Mouse (Mus musculus): ENCODE measurements around the gene Gbgt1. TPM values are rescaled to one million over a fixed set of nuclear protein-coding genes. Genes with fewer than 3 reads are reported as not detected.
"Not testable (repeated sequence)": the region's sequence is repeated elsewhere in the genome, so short reads cannot be mapped to it uniquely, and the experiment has no call there.

Gbgt1 gene
- polyA plus RNA-seq, 1 experiment from 2014 or later: 0.70 TPM

GRCm38 (mm10) chr2:28468486-28469225 lies 28.0 kb upstream of the Gbgt1 start:
- Histone ChIP-seq H3K27ac (ENCODE audit: low read length) (no peak overlapping the region), H3K4me1 (ENCODE audit: control insufficient read depth, low read depth, low read length) (peaks cover 8% of the 10 kb centered on the region)
- 45% methylated on average over 18 of the region's 18 CpGs for whole genome bisulfite sequencing (ENCODE audit: insufficient replicate concordance)

GRCm38 (mm10) chr2:28469461-28469860 lies 27.2 kb upstream of the Gbgt1 start:
- 88% methylated on average over 14 of the region's 14 CpGs for WGBS (ENCODE audit: insufficient replicate concordance)
- no peak for ATAC-seq (ENCODE audit: low read depth)
- H3K9ac ChIP-seq (ENCODE audit: low read depth, low read length): no peak overlapping the region
- no peak overlapping the region for H3K27ac ChIP-seq (ENCODE audit: low read length)
- H3K4me2 ChIP-seq (ENCODE audit: low read depth, low read length): no peak overlapping the region
- peaks cover 5% of the 10 kb centered on the region; the same call in 1 of the 2 replicates for H3K27me3 ChIP-seq (ENCODE audit: control insufficient read depth, insufficient read depth, low read depth, low read length)
- H3K4me3 ChIP-seq (ENCODE audit: low read depth, low read length): no peak overlapping the region
- H3K36me3 ChIP-seq (ENCODE audit: control insufficient read depth, insufficient read depth): peaks cover 11% of the 10 kb centered on the region
- peaks cover 8% of the 10 kb centered on the region for H3K4me1 ChIP-seq (ENCODE audit: control insufficient read depth, low read depth, low read length)
- no peaks in the 10 kb centered on the region for H3K9me3 ChIP-seq (replicated peaks; ENCODE audit: control insufficient read depth, low read length)

More at GRCm38 (mm10) chr2:28468486-28469225, 28.0 kb upstream of the Gbgt1 start:
- Histone ChIP-seq H3K4me3 (ENCODE audit: low read depth, low read length) (peak overlapping the region; percentile 80), H3K9me3 (replicated peaks; ENCODE audit: control insufficient read depth, low read length) (no peaks in the 10 kb centered on the region), H3K27me3 (ENCODE audit: control insufficient read depth, insufficient read depth, low read depth, low read length) (peaks cover 5% of the 10 kb centered on the region; the same call in 1 of the 2 replicates), H3K36me3 (ENCODE audit: control insufficient read depth, insufficient read depth) (peaks cover 11% of the 10 kb centered on the region), H3K9ac (ENCODE audit: low read depth, low read length) (peak overlapping the region; percentile 80), H3K4me2 (ENCODE audit: low read depth, low read length) (peak overlapping the region; percentile 74)
- ATAC-seq (ENCODE audit: low read depth): no peak

- peaks cover 8% of the 10 kb centered on the region for H3K4me1 ChIP-seq (ENCODE audit: control insufficient read depth, low read depth, low read length)
- no peak overlapping the region for H3K27ac ChIP-seq (ENCODE audit: low read length)
- ATAC-seq (ENCODE audit: low read depth): no peak
- WGBS (ENCODE audit: insufficient replicate concordance): 70% methylated on average over 2 of the region's 2 CpGs
- H3K27me3 ChIP-seq (ENCODE audit: control insufficient read depth, insufficient read depth, low read depth, low read length): no peaks in the 10 kb centered on the region
- peaks cover 11% of the 10 kb centered on the region for H3K36me3 ChIP-seq (ENCODE audit: control insufficient read depth, insufficient read depth)
- no peak overlapping the region for H3K9ac ChIP-seq (ENCODE audit: low read depth, low read length)
- no peak overlapping the region for H3K4me3 ChIP-seq (ENCODE audit: low read depth, low read length)
- no peaks in the 10 kb centered on the region for H3K9me3 ChIP-seq (replicated peaks; ENCODE audit: control insufficient read depth, low read length)
- H3K4me2 ChIP-seq (ENCODE audit: low read depth, low read length): no peak overlapping the region
Measured at GRCm38 (mm10) chr2:28470591-28470990, 26.1 kb upstream of the Gbgt1 start.

- not testable (repeated sequence) for H3K4me2 ChIP-seq (ENCODE audit: low read depth, low read length); H3K27me3 ChIP-seq (ENCODE audit: control insufficient read depth, insufficient read depth, low read depth, low read length); H3K9me3 ChIP-seq (replicated peaks; ENCODE audit: control insufficient read depth, low read length); H3K4me1 ChIP-seq (ENCODE audit: control insufficient read depth, low read depth, low read length); ATAC-seq (ENCODE audit: low read depth); H3K9ac ChIP-seq (ENCODE audit: low read depth, low read length); H3K4me3 ChIP-seq (ENCODE audit: low read depth, low read length); H3K27ac ChIP-seq (ENCODE audit: low read length)
- WGBS (ENCODE audit: insufficient replicate concordance): 90% methylated on average over 8 of the region's 8 CpGs
- H3K36me3 ChIP-seq (ENCODE audit: control insufficient read depth, insufficient read depth): peaks cover 11% of the 10 kb centered on the region
Measured at GRCm38 (mm10) chr2:28472011-28472410, 24.7 kb upstream of the Gbgt1 start.

- ATAC-seq (ENCODE audit: low read depth); H3K9me3 ChIP-seq (replicated peaks; ENCODE audit: control insufficient read depth, low read length); H3K27ac ChIP-seq (ENCODE audit: low read length); H3K4me2 ChIP-seq (ENCODE audit: low read depth, low read length); H3K4me1 ChIP-seq (ENCODE audit: control insufficient read depth, low read depth, low read length); H3K27me3 ChIP-seq (ENCODE audit: control insufficient read depth, insufficient read depth, low read depth, low read length); H3K9ac ChIP-seq (ENCODE audit: low read depth, low read length); H3K36me3 ChIP-seq (ENCODE audit: control insufficient read depth, insufficient read depth); H3K4me3 ChIP-seq (ENCODE audit: low read depth, low read length): not testable (repeated sequence)
- WGBS (ENCODE audit: insufficient replicate concordance): 69% methylated on average over 5 of the region's 5 CpGs
Measured at GRCm38 (mm10) chr2:28477993-28478392, 18.7 kb upstream of the Gbgt1 start.

- no peak for ATAC-seq (ENCODE audit: low read depth)
- Histone ChIP-seq H3K36me3 (ENCODE audit: control insufficient read depth, insufficient read depth) (no peaks in the 10 kb centered on the region), H3K4me2 (ENCODE audit: low read depth, low read length) (no peak overlapping the region), H3K9me3 (replicated peaks; ENCODE audit: control insufficient read depth, low read length) (no peaks in the 10 kb centered on the region), H3K9ac (ENCODE audit: low read depth, low read length) (no peak overlapping the region), H3K4me1 (ENCODE audit: control insufficient read depth, low read depth, low read length) (no peaks in the 10 kb centered on the region), H3K27me3 (ENCODE audit: control insufficient read depth, insufficient read depth, low read depth, low read length) (no peaks in the 10 kb centered on the region), H3K4me3 (ENCODE audit: low read depth, low read length) (no peak overlapping the region), H3K27ac (ENCODE audit: low read length) (no peak overlapping the region)
- WGBS (ENCODE audit: insufficient replicate concordance): 63% methylated on average over 20 of the region's 20 CpGs
Measured at GRCm38 (mm10) chr2:28479208-28480204, 17.2 kb upstream of the Gbgt1 start.

GRCm38 (mm10) chr2:28483861-28484260 lies 12.8 kb upstream of the Gbgt1 start:
- no peak overlapping the region for H3K9ac ChIP-seq (ENCODE audit: low read depth, low read length)
- no peaks in the 10 kb centered on the region for H3K27me3 ChIP-seq (ENCODE audit: control insufficient read depth, insufficient read depth, low read depth, low read length)
- H3K4me3 ChIP-seq (ENCODE audit: low read depth, low read length): no peak overlapping the region
- no peaks in the 10 kb centered on the region for H3K9me3 ChIP-seq (replicated peaks; ENCODE audit: control insufficient read depth, low read length)
- 43% methylated on average over 2 of the region's 2 CpGs for WGBS (ENCODE audit: insufficient replicate concordance)
- no peaks in the 10 kb centered on the region for H3K4me1 ChIP-seq (ENCODE audit: control insufficient read depth, low read depth, low read length)
- H3K27ac ChIP-seq (ENCODE audit: low read length): no peak overlapping the region
- H3K4me2 ChIP-seq (ENCODE audit: low read depth, low read length): no peak overlapping the region
- no peaks in the 10 kb centered on the region for H3K36me3 ChIP-seq (ENCODE audit: control insufficient read depth, insufficient read depth)
- no peak for ATAC-seq (ENCODE audit: low read depth)

GRCm38 (mm10) chr2:28494521-28494920 lies 2.2 kb upstream of the Gbgt1 start:
- Histone ChIP-seq H3K9me3 (replicated peaks; ENCODE audit: control insufficient read depth, low read length) (no peaks in the 10 kb centered on the region), H3K36me3 (ENCODE audit: control insufficient read depth, insufficient read depth) (no peaks in the 10 kb centered on the region), H3K4me2 (ENCODE audit: low read depth, low read length) (no peak overlapping the region), H3K4me3 (ENCODE audit: low read depth, low read length) (no peak overlapping the region), H3K27me3 (ENCODE audit: control insufficient read depth, insufficient read depth, low read depth, low read length) (no peaks in the 10 kb centered on the region), H3K27ac (ENCODE audit: low read length) (no peak overlapping the region), H3K4me1 (ENCODE audit: control insufficient read depth, low read depth, low read length) (no peaks in the 10 kb centered on the region), H3K9ac (ENCODE audit: low read depth, low read length) (no peak overlapping the region)
- no peak for ATAC-seq (ENCODE audit: low read depth)
- 51% methylated on average over 2 of the region's 2 CpGs for WGBS (ENCODE audit: insufficient replicate concordance)

Data from liver, embryonic 16.5 days (tissue).